10 mouse cellular contexts compared by ENCODE assay signal in the genomic region with DNA sequence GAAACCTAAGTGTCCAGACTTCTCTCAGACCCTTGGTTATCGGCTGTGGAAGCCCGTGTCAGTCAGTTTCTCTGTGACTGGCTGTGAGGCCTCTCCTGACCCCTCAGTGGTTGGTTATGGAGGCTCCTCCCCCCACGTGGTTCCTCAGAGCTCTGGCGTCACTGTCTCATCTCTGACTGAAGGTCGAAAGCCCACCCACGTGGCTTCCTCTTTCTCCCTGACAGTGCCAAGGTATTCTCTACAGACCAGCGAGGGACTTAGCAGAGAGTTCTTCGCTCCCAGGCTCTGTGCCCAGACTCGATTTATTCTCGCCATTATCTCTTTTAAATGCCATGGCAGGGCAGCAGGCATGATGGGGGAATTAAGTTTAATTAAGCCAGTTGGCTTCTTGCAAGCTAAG. TPM values are rescaled to one million over a fixed set of nuclear protein-coding genes. Genes with fewer than 3 reads are reported as not detected.
DNase-seq lines count a peak whose midpoint lies in the region; ATAC-seq lines count a peak whose summit lies in the region.
"Had no signal": no experiment of that assay in that cellular context is flagged by ENCODE, and none has a peak within 500 bp of the region (broad histone marks: within the 10 kb centered on the region; RNA-seq: fewer than 3 reads in every experiment).

No protein-coding gene starts in this region.

- 35% methylated on average over 10 of the region's 10 CpGs for WGBS in hindbrain, embryonic 15.5 days

- H3K36me3 ChIP-seq in hindbrain, embryonic 15.5 days = no peaks in the 10 kb centered on the region

- ATAC-seq in hindbrain, embryonic 15.5 days (ENCODE audit: low FRiP score, low read depth) = peak; percentile 60; the same call in 1 of the 2 replicates
- no peak for ATAC-seq in CD4-positive, CD25-positive, alpha-beta regulatory T cell, adult 4 months

- intact Hi-C loops in left cerebral cortex, postnatal 4 days (cut with DNase I) = loop anchor here (5.0 kb wide), 1 partner anchor 222 kb away; no protein-coding TSS in a partner anchor

- H3K27ac ChIP-seq in hindbrain, embryonic 15.5 days (replicated peaks) = 0 out of 2 replicates have a peak overlapping the region, but pooled peaks have one; percentile 6
- H3K27ac ChIP-seq: kidney, postnatal 0 days had no signal

- H3K4me2 ChIP-seq in hindbrain, embryonic 15.5 days = no peak overlapping the region

- H3K4me1 ChIP-seq in hindbrain, embryonic 15.5 days (replicated peaks) = peaks cover 6% of the 10 kb centered on the region; the same call in 1 of the 2 replicates

- H3K9me3 ChIP-seq in hindbrain, embryonic 15.5 days = no peaks in the 10 kb centered on the region

- H3K4me3 ChIP-seq in hindbrain, embryonic 15.5 days = no peak overlapping the region

- DNase-seq in cerebellum, postnatal 25 days = peak; percentile 17 to 37
- DNase-seq in cerebellum, postnatal 36 days = no peak
- peak; percentile 74 for DNase-seq in left cerebral cortex, postnatal 4 days
- no peak for DNase-seq in left cerebral cortex, adult 9 months (ENCODE audit: low spot score in 2 of 2)
- peak; percentile 22 for DNase-seq in MEL-GATA-1-ER (ENCODE audit: extremely low read depth, low read depth)
- no peak for DNase-seq in frontal cortex, postnatal 25 days (ENCODE audit: low spot score in 2 of 2)
- DNase-seq: liver had no signal

- H3K9ac ChIP-seq in hindbrain, embryonic 15.5 days = no peak overlapping the region

- H3K27me3 ChIP-seq in hindbrain, embryonic 15.5 days = no peaks in the 10 kb centered on the region

RNA-seq across cellular contexts. Expression of a gene that starts 55.3 kb away (rescaled TPM):
- 100 to 1,000 TPM; 184 to 207 TPM for total RNA-seq in left cerebral cortex, postnatal 4 days (2021)
- 67.7 and 81.1 TPM in 2 replicates for polyA plus RNA-seq in hindbrain, embryonic 15.5 days (2015; fragmentation: Nextera tagmentation; extraction: Ambion mirVana)
- not detected for polyA plus RNA-seq in CD4-positive, CD25-positive, alpha-beta regulatory T cell, adult 4 months (2017; shearing (Covaris generic))

Comparison
In these comparisons a context has a peak if more than half of its experiments do, and no peak if none do; other contexts are left out.
1. DNase-seq: peak in cerebellum, postnatal 25 days (2 of 2), left cerebral cortex, postnatal 4 days (single experiment) and MEL-GATA-1-ER (single experiment); none in cerebellum, postnatal 36 days (0 of 2), left cerebral cortex, adult 9 months (0 of 2) and frontal cortex, postnatal 25 days (0 of 2).
2. RNA of a gene that starts 55.3 kb away (polyA plus RNA-seq): 67.7 to 81.1 TPM in hindbrain, embryonic 15.5 days; not detected in CD4-positive, CD25-positive, alpha-beta regulatory T cell, adult 4 months; every median in the first group is over 10 times any median in the second.